Mouse (Mus musculus): ENCODE measurements at regions not wholly inside any gene's neighbourhood (a gene's known extent, or its start where the extent isn't known, plus 50 kb on each side); places are given as distances from the start of the nearest gene placed in this dataset.

GRCm38 (mm10) chr1:169140056-169140455 is 391.2 kb downstream of the Nuf2 start:
- Histone ChIP-seq H3K27ac (replicated peaks; ENCODE audit: insufficient read depth, low read depth, low read length) (no peak overlapping the region), H3K9ac (ENCODE audit: low read depth, low read length) (no peak overlapping the region), H3K36me3 (ENCODE audit: control insufficient read depth, insufficient read depth, low read length) (no peaks in the 10 kb centered on the region), H3K79me2 (ENCODE audit: control insufficient read depth, insufficient read depth, low read length) (no peaks in the 10 kb centered on the region), H3K4me3 (ENCODE audit: insufficient read depth, low read depth, low read length) (no peak overlapping the region), H3K27me3 (ENCODE audit: control insufficient read depth, insufficient read depth, low read length) (no peaks in the 10 kb centered on the region), H3K4me1 (ENCODE audit: control insufficient read depth, insufficient read depth, low read length) (no peaks in the 10 kb centered on the region)
- no peak for DNase-seq (ENCODE audit: extremely low read depth, low read depth, low spot score)
- WGBS, result 77% methylated on average over 3 of the region's 3 CpGs
- TF ChIP-seq CTCF (IDR thresholded peaks at IDR 0.05; ENCODE audit: low read depth, low read length) (no peak), POLR2A (IDR thresholded peaks at IDR 0.05; ENCODE audit: extremely low read depth, insufficient read depth, low read length) (no peak)

DNA sequence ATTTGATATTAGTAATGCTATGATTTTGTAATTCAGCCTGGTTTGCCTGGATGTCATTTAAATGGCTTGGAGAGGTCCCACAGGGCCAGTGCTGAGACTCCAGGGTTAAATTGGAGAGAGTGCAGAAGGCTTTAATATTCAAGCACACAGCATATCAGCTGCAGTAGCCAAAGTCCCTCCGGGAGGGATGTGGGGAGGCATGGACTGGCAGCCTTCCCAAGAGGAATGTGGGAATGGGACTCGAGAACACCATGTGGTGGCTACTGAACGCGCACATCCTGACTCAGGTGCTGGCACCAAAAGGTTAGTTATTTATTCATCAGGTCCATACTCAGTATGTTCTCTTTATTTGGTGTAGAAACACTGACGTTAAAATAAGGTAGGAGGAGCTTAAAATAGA is 391.8 kb downstream of the Nuf2 start:
- no peak overlapping the region for H3K27ac ChIP-seq (replicated peaks; ENCODE audit: insufficient read depth, low read depth, low read length)
- DNase-seq (ENCODE audit: extremely low read depth, low read depth, low spot score), result no peak
- TF ChIP-seq CTCF (IDR thresholded peaks at IDR 0.05; ENCODE audit: low read depth, low read length) (no peak), POLR2A (IDR thresholded peaks at IDR 0.05; ENCODE audit: extremely low read depth, insufficient read depth, low read length) (no peak)

DNA sequence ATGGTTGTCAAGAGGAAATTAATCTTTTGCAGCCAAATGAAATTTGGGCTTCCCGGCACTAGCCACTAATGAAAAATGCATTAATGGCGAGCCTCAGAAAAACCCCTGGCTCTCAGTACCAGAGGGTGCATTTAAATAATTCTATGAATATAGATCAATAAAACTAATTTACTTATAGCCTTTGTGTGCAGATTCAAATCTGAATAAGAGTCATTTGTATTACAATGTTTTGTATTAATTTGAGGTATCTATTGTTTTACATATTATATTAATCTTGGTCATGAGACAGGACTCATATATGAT is 392.1 kb downstream of the Nuf2 start:
- no peak for TF ChIP-seq POLR2A (IDR thresholded peaks at IDR 0.05; ENCODE audit: extremely low read depth, insufficient read depth, low read length)
- TF ChIP-seq CTCF (IDR thresholded peaks at IDR 0.05; ENCODE audit: low read depth, low read length), result no peak

More for the DNA sequence above, 391.8 kb downstream of the Nuf2 start:
- Histone ChIP-seq H3K27me3 (ENCODE audit: control insufficient read depth, insufficient read depth, low read length) (no peaks in the 10 kb centered on the region), H3K79me2 (ENCODE audit: control insufficient read depth, insufficient read depth, low read length) (no peaks in the 10 kb centered on the region), H3K9ac (ENCODE audit: low read depth, low read length) (no peak overlapping the region), H3K4me3 (ENCODE audit: insufficient read depth, low read depth, low read length) (no peak overlapping the region), H3K4me1 (ENCODE audit: control insufficient read depth, insufficient read depth, low read length) (no peaks in the 10 kb centered on the region), H3K36me3 (ENCODE audit: control insufficient read depth, insufficient read depth, low read length) (no peaks in the 10 kb centered on the region)
- whole genome bisulfite sequencing, result 66% methylated on average over 5 of the region's 5 CpGs

GRCm38 (mm10) chr1:169138404-169139183 is 392.7 kb downstream of the Nuf2 start:
- Histone ChIP-seq H3K27me3 (ENCODE audit: control insufficient read depth, insufficient read depth, low read length) (no peaks in the 10 kb centered on the region), H3K36me3 (ENCODE audit: control insufficient read depth, insufficient read depth, low read length) (no peaks in the 10 kb centered on the region), H3K9ac (ENCODE audit: low read depth, low read length) (no peak overlapping the region), H3K79me2 (ENCODE audit: control insufficient read depth, insufficient read depth, low read length) (no peaks in the 10 kb centered on the region), H3K4me1 (ENCODE audit: control insufficient read depth, insufficient read depth, low read length) (no peaks in the 10 kb centered on the region), H3K27ac (replicated peaks; ENCODE audit: insufficient read depth, low read depth, low read length) (no peak overlapping the region), H3K4me3 (ENCODE audit: insufficient read depth, low read depth, low read length) (no peak overlapping the region)
- TF ChIP-seq POLR2A (IDR thresholded peaks at IDR 0.05; ENCODE audit: extremely low read depth, insufficient read depth, low read length) (no peak), CTCF (IDR thresholded peaks at IDR 0.05; ENCODE audit: low read depth, low read length) (no peak)
- no peak for DNase-seq (ENCODE audit: extremely low read depth, low read depth, low spot score)
- WGBS, result 70% methylated on average over 6 of the region's 6 CpGs

More for the DNA sequence above, 392.1 kb downstream of the Nuf2 start:
- DNase-seq (ENCODE audit: extremely low read depth, low read depth, low spot score), result no peak
- Histone ChIP-seq H3K79me2 (ENCODE audit: control insufficient read depth, insufficient read depth, low read length) (no peaks in the 10 kb centered on the region), H3K4me3 (ENCODE audit: insufficient read depth, low read depth, low read length) (no peak overlapping the region), H3K9ac (ENCODE audit: low read depth, low read length) (no peak overlapping the region), H3K4me1 (ENCODE audit: control insufficient read depth, insufficient read depth, low read length) (no peaks in the 10 kb centered on the region), H3K27me3 (ENCODE audit: control insufficient read depth, insufficient read depth, low read length) (no peaks in the 10 kb centered on the region), H3K36me3 (ENCODE audit: control insufficient read depth, insufficient read depth, low read length) (no peaks in the 10 kb centered on the region), H3K27ac (replicated peaks; ENCODE audit: insufficient read depth, low read depth, low read length) (no peak overlapping the region)
- 71% methylated on average over 2 of the region's 2 CpGs for WGBS

DNA sequence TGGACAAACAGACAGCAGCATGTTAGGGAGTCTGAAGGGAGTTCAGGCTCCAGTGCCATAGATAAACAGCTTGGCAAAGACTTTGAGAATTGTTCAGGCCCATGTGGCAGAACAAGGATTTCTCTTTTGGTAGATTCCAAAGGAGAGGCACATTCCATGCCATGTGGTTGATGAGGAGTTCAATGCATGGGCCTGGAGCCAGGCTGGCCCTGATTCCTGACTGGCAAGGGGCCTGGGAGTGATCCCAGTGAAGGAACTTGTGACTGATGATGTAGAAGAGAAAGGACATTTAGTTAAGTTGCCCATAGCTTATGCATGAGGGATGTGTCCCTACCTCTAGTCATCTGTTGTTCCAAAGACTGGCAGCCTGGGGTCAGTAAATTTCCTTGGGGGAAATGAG is 395.7 kb downstream of the Nuf2 start:
- H3K27me3 ChIP-seq (ENCODE audit: control insufficient read depth, insufficient read depth, low read length), result no peaks in the 10 kb centered on the region
- H3K4me1 ChIP-seq (ENCODE audit: control insufficient read depth, insufficient read depth, low read length), result no peaks in the 10 kb centered on the region
- H3K9ac ChIP-seq (ENCODE audit: low read depth, low read length), result no peak overlapping the region
- no peaks in the 10 kb centered on the region for H3K36me3 ChIP-seq (ENCODE audit: control insufficient read depth, insufficient read depth, low read length)
- DNase-seq (ENCODE audit: extremely low read depth, low read depth, low spot score), result no peak
- no peak overlapping the region for H3K4me3 ChIP-seq (ENCODE audit: insufficient read depth, low read depth, low read length)
- TF ChIP-seq POLR2A (IDR thresholded peaks at IDR 0.05; ENCODE audit: extremely low read depth, insufficient read depth, low read length), result no peak
- TF ChIP-seq CTCF (IDR thresholded peaks at IDR 0.05; ENCODE audit: low read depth, low read length), result no peak
- H3K79me2 ChIP-seq (ENCODE audit: control insufficient read depth, insufficient read depth, low read length), result no peaks in the 10 kb centered on the region
- no peak overlapping the region for H3K27ac ChIP-seq (replicated peaks; ENCODE audit: insufficient read depth, low read depth, low read length)

- Histone ChIP-seq H3K9ac (ENCODE audit: low read depth, low read length) (no peak overlapping the region), H3K4me1 (ENCODE audit: control insufficient read depth, insufficient read depth, low read length) (no peaks in the 10 kb centered on the region), H3K27me3 (ENCODE audit: control insufficient read depth, insufficient read depth, low read length) (no peaks in the 10 kb centered on the region), H3K4me3 (ENCODE audit: insufficient read depth, low read depth, low read length) (no peak overlapping the region), H3K27ac (replicated peaks; ENCODE audit: insufficient read depth, low read depth, low read length) (no peak overlapping the region), H3K36me3 (ENCODE audit: control insufficient read depth, insufficient read depth, low read length) (no peaks in the 10 kb centered on the region), H3K79me2 (ENCODE audit: control insufficient read depth, insufficient read depth, low read length) (no peaks in the 10 kb centered on the region)
- WGBS, result 72% methylated on average over 4 of the region's 4 CpGs
- DNase-seq (ENCODE audit: extremely low read depth, low read depth, low spot score), result no peak
- no peak for TF ChIP-seq POLR2A (IDR thresholded peaks at IDR 0.05; ENCODE audit: extremely low read depth, insufficient read depth, low read length)
- no peak for TF ChIP-seq CTCF (IDR thresholded peaks at IDR 0.05; ENCODE audit: low read depth, low read length)
These were observed 427.6 kb downstream of the Nuf2 start for GRCm38 (mm10) chr1:169103669-169104068.

Measured in liver, adult 2 months (tissue).